Mouse (Mus musculus) kidney, postnatal 0 days (tissue): ENCODE measurements at regions not wholly inside any gene's neighbourhood (a gene's known extent, or its start where the extent isn't known, plus 50 kb on each side); places are given as distances from the start of the nearest gene placed in this dataset.
A peak's percentile ranks its signal among the peaks of the same experiment; 100 is the strongest.

ENCODE experiments used
- ATAC-seq: fragments of 200-750 bp; cut with Nextera tagmentation; replicated peaks from 2 replicates; pipeline ENCODE4 v1.8.0; 2017; ENCODE audit warnings: low read depth, moderate number of reproducible peaks, moderate TSS enrichment, moderate library complexity; ENCODE audit not compliant: low FRiP score
- DNase-seq: peaks from one replicate; pipeline ENCODE4 v3.0.0-alpha.2; 2016; ENCODE audit warnings: low spot score
- H3K27ac ChIP-seq: fragments of 300-500 bp; sonication (generic); 2 replicates; pipeline ENCODE4 v1.5.1; 2014; ENCODE audit warnings: mild to moderate bottlenecking
- H3K27me3 ChIP-seq: fragments of 300-500 bp; sonication (generic); 2 replicates; pipeline ENCODE4 v1.6.1; 2014; ENCODE audit warnings: low read length, mixed read lengths; ENCODE audit not compliant: insufficient read depth
- H3K36me3 ChIP-seq: fragments of 300-500 bp; sonication (generic); 2 replicates; pipeline ENCODE4 v1.6.1; 2014; ENCODE audit warnings: low read length, mixed read lengths; ENCODE audit not compliant: insufficient read depth
- H3K4me1 ChIP-seq: fragments of 300-500 bp; sonication (generic); replicated peaks from 2 replicates; pipeline ENCODE4 v1.6.1; 2014; ENCODE audit warnings: antibody characterized with exemption, low read length, mixed read lengths; ENCODE audit not compliant: insufficient read depth
- H3K4me2 ChIP-seq: fragments of 300-500 bp; sonication (generic); 2 replicates; pipeline ENCODE4 v1.6.1; 2014; ENCODE audit warnings: mild to moderate bottlenecking, low read length, moderate library complexity, mixed read lengths
- H3K4me3 ChIP-seq: fragments of 300-500 bp; sonication (generic); replicated peaks from 2 replicates; pipeline ENCODE4 v1.5.1; 2014; ENCODE audit warnings: low read depth, low read length
- H3K9ac ChIP-seq: fragments of 300-500 bp; sonication (generic); 2 replicates; pipeline ENCODE4 v1.6.1; 2014; ENCODE audit warnings: low read depth, low read length
- H3K9me3 ChIP-seq: fragments of 300-500 bp; sonication (generic); replicated peaks from 2 replicates; pipeline ENCODE4 v1.6.1; 2016; ENCODE audit warnings: low read length, inconsistent platforms, mixed read lengths
- CTCF ChIP-seq: IDR thresholded peaks from 2 replicates; pipeline ENCODE4 v1.5.1; 2016; ENCODE audit warnings: antibody characterized with exemption, low read depth, mild to moderate bottlenecking, moderate library complexity
- WGBS: fragments of 180-500 bp; shearing (Covaris S2); extraction: QIAGEN DNeasy Blood & Tissue Kit; methylation state at CpG from one replicate; pipeline ENCODE4 v1.1.7; 2014; 5-methylcytosine and 5-hydroxymethylcytosine counted together

DNA sequence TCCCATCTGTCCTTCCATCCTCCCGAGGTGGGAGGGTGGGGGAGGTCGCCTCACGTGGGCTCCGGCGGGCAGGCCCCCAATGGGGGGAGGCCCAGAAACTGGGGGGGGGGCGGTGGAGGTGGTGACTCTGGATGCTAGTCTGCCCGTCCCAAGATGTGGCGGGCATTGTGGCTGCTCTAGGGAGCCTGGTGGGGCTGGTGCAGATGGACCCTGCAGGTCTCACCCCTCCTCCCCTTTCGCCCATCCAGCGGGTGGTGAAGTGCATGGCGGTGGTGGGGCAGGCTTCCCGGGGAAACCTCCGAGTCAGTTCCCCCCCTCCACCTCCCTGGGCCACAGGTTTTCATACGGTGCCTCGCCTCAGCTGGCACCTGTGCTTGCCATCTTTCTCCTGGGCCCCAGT is 88.6 kb downstream of the Inhba start:
- Histone ChIP-seq H3K27ac (no peak overlapping the region), H3K9me3 (no peaks in the 10 kb centered on the region), H3K4me1 (no peaks in the 10 kb centered on the region), H3K9ac (no peak overlapping the region), H3K36me3 (no peaks in the 10 kb centered on the region), H3K27me3 (no peaks in the 10 kb centered on the region), H3K4me3 (no peak overlapping the region), H3K4me2 (no peak overlapping the region)
- ATAC-seq, result no peak
- TF ChIP-seq CTCF, result no peak
- WGBS, result 78% methylated on average over 12 of the region's 15 CpGs
- no peak for DNase-seq

DNA sequence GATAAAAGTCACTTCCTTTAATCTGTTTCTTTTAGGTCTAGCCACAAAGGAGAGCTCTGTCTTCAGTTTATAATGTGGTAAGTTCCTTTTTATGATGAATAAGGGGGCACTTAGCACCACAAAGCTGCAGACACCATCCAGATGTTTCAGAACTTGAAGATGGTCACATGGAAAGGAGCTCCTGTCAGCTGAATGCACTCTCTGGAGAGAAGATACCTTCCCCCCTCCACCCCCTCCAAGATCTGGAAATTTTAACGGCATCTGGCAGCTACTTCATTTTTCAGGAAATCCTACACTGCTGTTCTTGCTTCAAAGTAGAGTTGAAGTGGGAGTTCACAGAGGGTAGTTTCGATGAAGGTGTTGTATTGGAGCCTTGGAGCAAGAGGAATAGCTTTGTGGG is 103.2 kb downstream of the Inhba start:
- DNase-seq (no peak), ATAC-seq (no peak)
- WGBS, result 33% methylated on average over 2 of the region's 2 CpGs

DNA sequence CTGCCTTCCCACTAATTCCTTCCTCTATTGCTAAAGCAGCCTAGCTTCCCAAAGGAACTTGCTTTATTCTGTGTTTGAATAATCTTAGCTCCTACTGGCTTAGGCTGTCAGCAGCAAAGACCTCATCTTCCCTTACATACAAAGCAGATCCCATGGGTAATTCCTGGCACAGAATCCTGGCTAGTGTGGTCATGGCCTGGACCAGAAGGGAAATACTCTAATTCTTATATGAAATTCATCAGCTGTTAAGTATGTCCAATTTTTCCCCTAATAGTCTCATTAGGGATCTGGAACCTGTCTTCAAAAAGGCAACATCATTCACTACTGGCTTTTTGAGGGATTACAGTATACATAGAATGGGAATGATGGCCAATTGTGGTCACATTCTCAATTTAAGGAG is 135.0 kb downstream of the Inhba start:
- H3K36me3 ChIP-seq, result no peaks in the 10 kb centered on the region
- no peak for TF ChIP-seq CTCF

More for the DNA sequence above, 103.2 kb downstream of the Inhba start:
- Histone ChIP-seq H3K4me1 (no peaks in the 10 kb centered on the region), H3K27me3 (no peaks in the 10 kb centered on the region), H3K9me3 (no peaks in the 10 kb centered on the region), H3K9ac (no peak overlapping the region), H3K36me3 (no peaks in the 10 kb centered on the region), H3K27ac (no peak overlapping the region), H3K4me3 (no peak overlapping the region), H3K4me2 (no peak overlapping the region)
- no peak for TF ChIP-seq CTCF

DNA sequence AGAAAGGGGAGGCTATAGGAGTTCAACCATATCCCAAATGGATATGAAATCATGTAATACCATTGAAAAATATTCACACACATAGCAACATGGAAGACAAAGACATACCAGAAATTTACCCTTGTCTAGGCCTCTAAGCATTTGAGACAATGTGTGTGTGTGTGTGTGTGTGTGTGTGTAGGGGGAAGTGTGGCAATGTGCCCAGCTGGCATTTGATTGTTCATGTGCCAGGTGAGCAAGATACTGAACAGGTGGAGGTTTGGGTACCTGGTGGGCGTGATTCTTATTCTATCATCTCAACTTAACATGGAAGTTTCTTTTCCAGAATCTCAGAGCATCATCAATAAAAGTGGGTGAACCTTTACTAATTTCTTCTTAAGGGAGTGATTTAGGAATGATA is 143.3 kb downstream of the Inhba start:
- H3K9ac ChIP-seq, result no peak overlapping the region
- no peak overlapping the region for H3K27ac ChIP-seq
- no peak for DNase-seq
- no peak overlapping the region for H3K4me3 ChIP-seq
- no peak overlapping the region for H3K4me2 ChIP-seq
- no peaks in the 10 kb centered on the region for H3K9me3 ChIP-seq
- no peaks in the 10 kb centered on the region for H3K27me3 ChIP-seq
- 94% methylated on average over 1 of the region's 1 CpGs for WGBS
- no peaks in the 10 kb centered on the region for H3K4me1 ChIP-seq
- H3K36me3 ChIP-seq, result no peaks in the 10 kb centered on the region
- TF ChIP-seq CTCF, result no peak
- no peak for ATAC-seq

More for the DNA sequence above, 135.0 kb downstream of the Inhba start:
- DNase-seq (peak; percentile 51), ATAC-seq (no peak)
- H3K27me3 ChIP-seq, result no peaks in the 10 kb centered on the region
- H3K4me1 ChIP-seq, result no peaks in the 10 kb centered on the region
- H3K4me3 ChIP-seq, result no peak overlapping the region
- no peak overlapping the region for H3K9ac ChIP-seq
- no peaks in the 10 kb centered on the region for H3K9me3 ChIP-seq
- H3K4me2 ChIP-seq, result no peak overlapping the region
- H3K27ac ChIP-seq, result no peak overlapping the region

DNA sequence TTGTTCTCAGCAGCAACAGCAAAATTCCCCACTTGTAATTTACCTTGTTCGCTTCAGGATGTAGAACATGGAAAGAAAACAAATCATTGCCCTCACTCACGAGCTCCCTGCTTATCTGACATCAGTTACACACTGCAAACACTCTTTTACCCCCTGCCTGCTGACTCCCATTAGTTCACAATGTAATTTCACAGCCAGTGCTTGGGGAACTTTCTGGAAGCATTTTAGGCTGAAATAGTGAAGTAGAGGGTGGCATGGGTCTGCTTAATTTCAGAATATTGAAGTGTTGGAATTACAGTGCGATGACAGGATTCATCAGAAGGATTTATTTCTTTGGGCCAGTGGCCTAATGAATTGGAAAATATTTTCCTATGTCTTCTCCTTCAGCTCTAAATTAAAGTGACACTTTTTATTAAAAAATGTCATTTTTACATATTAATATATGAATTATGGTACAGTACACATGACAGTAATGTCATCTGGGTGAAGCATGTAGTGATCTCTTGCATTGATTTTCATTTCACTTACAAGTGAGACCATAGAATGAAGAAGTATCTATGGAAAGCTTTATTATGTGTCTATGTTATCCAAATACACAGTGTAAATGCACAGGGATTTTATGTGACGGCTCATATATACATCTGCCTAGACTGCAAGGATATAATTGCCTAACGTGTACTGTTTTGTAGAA is 153.7 kb downstream of the Inhba start:
- no peak overlapping the region for H3K4me2 ChIP-seq
- no peaks in the 10 kb centered on the region for H3K4me1 ChIP-seq
- TF ChIP-seq CTCF, result no peak
- no peaks in the 10 kb centered on the region for H3K36me3 ChIP-seq
- ATAC-seq (no peak), DNase-seq (no peak)
- H3K9ac ChIP-seq, result no peak overlapping the region
- H3K27me3 ChIP-seq, result no peaks in the 10 kb centered on the region
- 56% methylated on average over 5 of the region's 5 CpGs for WGBS
- H3K9me3 ChIP-seq, result no peaks in the 10 kb centered on the region
- no peak overlapping the region for H3K4me3 ChIP-seq
- no peak overlapping the region for H3K27ac ChIP-seq

DNA sequence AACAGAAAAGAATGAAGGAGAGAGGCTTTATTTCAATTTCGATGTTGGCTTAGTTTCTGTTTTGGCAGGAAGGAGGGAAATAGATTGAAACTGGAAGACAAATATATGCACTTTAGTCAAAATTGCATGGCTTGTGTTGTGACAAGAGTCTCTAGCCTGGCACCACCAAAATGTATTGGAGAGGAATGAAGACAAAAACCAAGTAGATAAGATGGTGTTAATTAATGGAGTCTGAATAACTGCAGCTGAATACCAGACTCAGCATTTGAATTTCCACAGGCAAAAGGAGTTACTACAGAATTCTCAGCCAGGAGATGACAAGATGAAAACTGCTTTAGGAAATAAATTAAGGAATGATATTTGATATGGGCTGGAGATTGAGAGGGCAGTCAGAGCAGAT is 185.0 kb downstream of the Inhba start:
- ATAC-seq (no peak), DNase-seq (no peak)
- H3K27ac ChIP-seq, result no peak overlapping the region
- TF ChIP-seq CTCF, result no peak
- H3K4me3 ChIP-seq, result no peak overlapping the region
- no peaks in the 10 kb centered on the region for H3K4me1 ChIP-seq
- no peak overlapping the region for H3K4me2 ChIP-seq
- H3K9ac ChIP-seq, result no peak overlapping the region
- WGBS, result 92% methylated on average over 1 of the region's 1 CpGs
- H3K36me3 ChIP-seq, result no peaks in the 10 kb centered on the region
- no peaks in the 10 kb centered on the region for H3K27me3 ChIP-seq
- no peaks in the 10 kb centered on the region for H3K9me3 ChIP-seq

DNA sequence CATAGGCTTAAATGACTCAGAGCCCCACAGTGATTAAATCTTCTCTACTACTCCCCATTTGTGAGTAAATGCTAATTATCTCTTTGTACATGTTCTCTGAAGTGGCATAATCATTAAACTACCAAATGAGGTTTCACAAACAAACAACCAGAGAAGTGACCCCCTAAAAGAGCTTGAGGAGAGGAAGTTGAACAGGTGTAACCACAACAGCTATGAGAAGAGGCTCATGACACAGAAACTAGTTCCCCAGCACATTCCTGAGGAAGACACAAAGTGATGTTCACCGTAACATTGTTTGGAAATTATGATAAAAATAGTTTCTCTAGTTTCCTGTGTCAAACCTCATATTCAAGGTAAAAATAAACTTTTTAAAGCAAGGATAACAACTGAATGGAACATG is 188.4 kb downstream of the Inhba start:
- Histone ChIP-seq H3K4me2 (no peak overlapping the region), H3K9ac (no peak overlapping the region), H3K9me3 (no peaks in the 10 kb centered on the region), H3K4me3 (no peak overlapping the region), H3K27me3 (no peaks in the 10 kb centered on the region), H3K36me3 (no peaks in the 10 kb centered on the region), H3K27ac (no peak overlapping the region), H3K4me1 (no peaks in the 10 kb centered on the region)
- no peak for DNase-seq
- ATAC-seq, result no peak
- no peak for TF ChIP-seq CTCF
- 86% methylated on average over 1 of the region's 1 CpGs for whole genome bisulfite sequencing
